Mouse (Mus musculus) ovary, adult 18-20 months (tissue): ENCODE results near the gene 1700015F17Rik.

Experiments
- DNase-seq: peaks from one replicate; pipeline ENCODE4 v3.0.0; 2022; ENCODE audit warnings: low spot score, mixed read lengths

The 1700015F17Rik gene

DNA sequence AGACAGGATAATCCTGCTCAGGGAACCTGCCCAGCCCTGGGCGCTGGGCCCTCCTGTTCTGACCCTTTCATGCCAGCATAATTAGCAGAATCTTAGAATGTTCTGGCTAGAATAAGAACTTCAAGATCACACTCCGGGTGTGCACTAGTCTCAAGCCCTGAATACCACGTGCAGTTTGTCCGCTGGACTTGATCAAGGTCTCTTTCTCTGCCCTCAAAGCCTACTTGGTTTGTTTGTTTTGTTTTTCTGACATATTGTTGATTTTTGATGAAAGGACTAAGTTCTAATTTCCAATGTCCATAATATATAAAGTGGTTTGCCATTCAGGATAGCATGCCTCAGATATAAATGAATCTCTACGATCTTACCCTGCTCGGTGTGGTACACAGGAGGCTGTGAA is at the start of gene 1700015F17Rik:
Gene 1700015F17Rik, minus strand, starts transcription at position 101 of the 400 bp plus-strand sequence.
- no peak for DNase-seq

DNA sequence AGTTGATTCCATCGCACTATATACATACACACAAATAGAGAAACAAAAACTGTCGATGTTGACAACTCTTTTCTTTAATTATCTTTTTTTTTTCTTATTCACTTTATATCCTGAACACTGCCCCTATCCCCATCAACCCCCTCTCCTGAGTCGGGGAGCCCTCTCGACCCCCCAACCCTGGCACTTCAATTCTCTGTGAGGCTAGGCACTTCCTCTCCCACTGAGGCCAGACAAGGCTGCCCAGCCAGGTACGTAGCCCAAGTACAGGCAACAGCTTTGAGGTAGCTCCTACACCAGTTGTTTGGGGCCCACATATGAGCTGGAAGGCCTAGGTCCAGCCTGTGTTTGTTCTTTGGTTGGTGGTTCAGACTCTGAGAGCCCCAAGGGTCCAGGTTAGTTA is 36.5 kb upstream of the 1700015F17Rik start:
- DNase-seq, result no peak

- DNase-seq, result peak; percentile 95
Measured at GRCm38 (mm10) chr5:5514196-5515076, 35.5 kb upstream of the 1700015F17Rik start, which contains the start of gene Cldn12. Cldn12 (minus strand) TSS chr5:5514958.

- DNase-seq, result no peak
Measured at GRCm38 (mm10) chr5:5511401-5511800, 32.5 kb upstream of the 1700015F17Rik start.

GRCm38 (mm10) chr5:5510989-5511388 is 32.0 kb upstream of the 1700015F17Rik start:
- no peak for DNase-seq

DNA sequence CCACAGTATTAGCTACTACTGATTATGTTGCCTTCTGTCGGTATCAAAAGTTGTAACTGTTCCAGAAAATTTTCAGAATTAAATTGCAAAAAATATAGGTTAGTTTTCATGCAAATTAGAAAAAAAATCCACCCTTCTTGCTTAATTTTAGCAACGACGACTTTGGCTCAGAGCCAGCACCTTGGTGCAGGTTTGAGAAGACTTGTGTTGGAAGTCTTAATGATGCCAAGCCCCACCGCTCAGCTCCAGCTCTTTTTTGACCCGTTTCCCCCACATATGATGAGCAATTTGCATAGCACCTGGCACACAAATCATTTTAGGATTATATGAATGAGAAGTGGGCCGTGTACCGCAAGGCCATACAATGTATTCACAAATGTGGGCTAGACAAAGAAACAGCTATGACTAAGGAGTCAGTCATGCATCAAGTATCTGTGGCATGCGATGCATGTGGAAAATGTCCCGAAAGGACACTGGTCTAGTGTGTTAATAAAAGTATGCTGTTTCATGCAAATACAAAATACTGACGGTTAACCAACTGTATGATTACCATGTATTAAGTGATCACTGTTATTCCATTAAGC is 31.5 kb upstream of the 1700015F17Rik start:
- no peak for DNase-seq

DNA sequence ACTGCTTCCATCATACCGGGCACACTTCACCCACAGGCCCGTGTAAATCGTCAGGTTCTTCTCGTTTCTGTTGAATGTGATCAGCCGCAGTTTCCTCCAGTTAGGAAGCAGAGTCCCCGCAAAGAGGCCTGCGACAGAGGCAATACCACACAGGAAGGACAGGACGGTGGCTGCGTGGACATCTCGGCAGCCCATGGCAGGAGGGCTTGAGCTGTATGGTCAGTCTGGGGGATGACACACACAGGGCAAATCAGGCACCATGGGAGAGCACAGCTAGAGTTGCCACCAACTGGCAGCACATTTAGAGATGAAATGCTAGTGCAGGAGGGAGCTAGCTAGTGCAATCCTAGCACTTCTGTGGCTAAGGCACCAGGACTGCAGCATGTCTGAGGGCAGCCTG is 29.3 kb upstream of the 1700015F17Rik start:
- DNase-seq, result no peak

DNA sequence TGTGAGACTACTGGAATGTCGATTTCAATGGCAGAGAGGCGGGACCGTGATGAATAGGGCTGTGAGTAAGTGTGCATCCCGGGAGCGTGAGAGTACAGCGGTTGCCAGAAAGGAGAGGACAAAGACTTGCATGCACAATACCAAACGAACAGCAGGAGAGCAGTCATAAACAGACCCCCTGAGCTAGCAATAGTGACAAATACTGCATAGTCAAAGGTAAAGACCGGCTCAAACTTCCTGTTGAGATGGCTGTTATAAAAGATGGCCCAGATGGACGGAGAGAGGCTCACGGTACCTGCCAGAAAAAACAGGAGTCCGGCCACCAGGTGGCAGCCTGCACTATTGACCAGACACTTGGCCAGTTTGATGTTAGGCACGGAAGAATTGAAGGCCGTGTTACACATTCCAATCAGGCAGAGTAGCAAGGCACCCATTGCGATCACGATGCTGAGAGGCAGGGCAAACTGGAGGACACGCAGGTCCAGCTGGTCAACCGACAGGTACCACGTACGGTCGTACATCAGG is 28.8 kb upstream of the 1700015F17Rik start:
- DNase-seq, result no peak

GRCm38 (mm10) chr5:5504456-5504855 is 25.5 kb upstream of the 1700015F17Rik start:
- DNase-seq, result no peak

DNA sequence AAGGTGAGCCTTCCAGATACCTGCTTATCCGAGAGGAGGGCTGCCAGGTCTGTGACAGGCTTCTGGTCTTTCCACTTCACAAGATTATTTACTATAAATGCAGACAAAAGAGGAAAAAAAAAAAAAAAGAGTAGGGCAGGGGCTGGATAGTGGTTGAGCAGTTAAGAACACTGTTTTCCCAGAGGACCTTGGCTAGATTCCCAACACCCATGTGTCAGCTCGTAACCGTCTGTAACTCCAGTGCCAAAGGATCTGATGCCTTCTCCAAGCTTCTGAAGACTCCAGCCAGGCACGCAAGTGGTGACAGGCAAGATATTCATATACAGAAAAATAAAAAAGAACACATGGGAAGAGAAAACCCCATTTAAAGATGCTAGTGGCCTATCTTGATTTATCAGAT is 24.4 kb upstream of the 1700015F17Rik start:
- no peak for DNase-seq

- DNase-seq, result no peak
Measured at GRCm38 (mm10) chr5:5501583-5501982, 22.6 kb upstream of the 1700015F17Rik start.

GRCm38 (mm10) chr5:5496393-5496792 is 17.4 kb upstream of the 1700015F17Rik start:
- no peak for DNase-seq

DNA sequence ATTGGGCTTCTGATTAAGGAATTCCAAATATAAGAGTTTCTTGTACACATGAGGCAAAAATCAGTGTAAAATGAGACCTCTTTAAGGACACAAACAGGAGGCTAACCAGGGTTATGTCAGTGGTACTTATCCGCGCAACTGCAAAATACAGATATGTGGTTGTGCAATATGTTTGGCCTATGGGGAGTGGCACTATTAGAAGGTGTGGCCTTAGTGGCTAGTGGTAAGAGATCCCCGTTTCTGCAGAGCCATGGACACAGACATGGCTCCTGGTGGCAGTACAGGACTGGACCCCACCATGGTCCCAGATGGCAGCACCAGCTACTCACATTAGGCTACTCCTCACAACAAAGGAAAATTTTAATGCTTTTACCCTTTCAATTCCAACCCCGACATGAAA is 16.1 kb upstream of the 1700015F17Rik start:
- no peak for DNase-seq

GRCm38 (mm10) chr5:5494269-5495005 is 15.5 kb upstream of the 1700015F17Rik start:
- no peak for DNase-seq

- no peak for DNase-seq
Measured at GRCm38 (mm10) chr5:5492163-5492562, 13.2 kb upstream of the 1700015F17Rik start.

GRCm38 (mm10) chr5:5486071-5486470 is 7.1 kb upstream of the 1700015F17Rik start:
- DNase-seq, result no peak

DNA sequence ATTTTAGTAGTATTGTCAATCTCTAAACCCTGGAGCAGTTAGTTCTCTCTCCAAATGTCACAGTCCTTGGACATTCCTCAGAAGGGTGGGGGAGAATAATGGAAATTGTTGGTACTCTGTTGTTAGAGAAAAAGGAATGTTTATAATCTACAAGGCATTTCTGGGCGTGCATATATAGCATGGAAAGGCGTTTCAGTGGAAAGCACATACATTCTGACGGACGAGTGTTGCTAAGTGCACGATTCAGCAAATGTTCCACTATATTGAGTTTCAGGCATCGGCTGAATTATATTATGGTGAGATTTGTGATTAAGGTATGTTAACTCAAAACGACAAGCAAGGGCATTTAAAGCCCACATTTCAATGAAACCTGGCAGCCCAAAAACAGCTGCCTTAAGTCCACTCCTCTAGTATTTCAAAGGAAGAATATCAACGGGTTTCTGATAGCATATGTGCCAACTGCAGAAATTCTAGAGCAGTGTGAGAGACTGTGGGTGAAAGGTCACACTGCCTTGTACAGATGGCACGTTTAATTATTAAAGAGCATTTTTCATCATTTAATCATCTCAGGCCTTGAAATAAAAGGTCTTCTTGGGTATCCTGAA is 4.4 kb upstream of the 1700015F17Rik start:
- no peak for DNase-seq

- DNase-seq, result no peak
Measured at GRCm38 (mm10) chr5:5481662-5482061, 2.7 kb upstream of the 1700015F17Rik start.

GRCm38 (mm10) chr5:5476133-5476532 is 2.8 kb downstream of the 1700015F17Rik start:
- DNase-seq, result no peak

GRCm38 (mm10) chr5:5465256-5465655 is 13.7 kb downstream of the 1700015F17Rik start:
- DNase-seq, result no peak

DNA sequence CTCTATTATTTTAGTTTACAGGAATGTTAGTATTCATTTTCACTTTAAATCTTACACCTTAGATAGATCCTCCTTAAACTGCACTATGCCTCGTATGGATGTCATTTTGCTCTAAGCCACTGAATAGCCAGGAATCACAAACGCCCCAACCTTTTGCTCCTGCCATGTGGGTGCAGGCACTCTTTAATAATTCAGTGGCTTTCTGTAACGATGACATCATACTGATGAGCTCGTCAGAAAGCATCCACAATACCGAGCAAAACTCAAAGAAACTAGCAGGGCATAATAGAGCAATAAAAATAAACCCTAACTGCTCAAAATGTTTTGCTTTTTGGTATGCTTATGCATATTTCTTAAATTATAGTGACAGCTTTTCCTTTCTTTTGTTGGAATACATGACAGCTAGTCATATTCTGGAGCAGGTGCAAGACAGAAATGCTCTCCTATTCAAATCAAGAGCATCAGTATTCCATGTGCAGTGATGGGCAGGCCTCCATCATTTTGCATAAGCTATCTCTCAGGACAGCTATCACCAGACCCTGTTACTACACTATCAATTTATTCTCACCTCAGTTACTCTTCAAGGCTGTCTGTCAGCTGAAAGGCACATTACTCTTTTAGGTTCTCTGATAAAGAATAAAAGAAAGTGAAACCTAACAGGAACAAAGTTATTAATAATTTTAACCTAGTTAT is 47.1 kb downstream of the 1700015F17Rik start:
- DNase-seq, result no peak
